Mouse (Mus musculus) hindbrain, embryonic 11.5 days (tissue): ENCODE results near the gene Polg. TPM values are rescaled to one million over a fixed set of nuclear protein-coding genes. Genes with fewer than 3 reads are reported as not detected.

Experiments used
- ATAC-seq: fragments of 200-750 bp; cut with Nextera tagmentation; 2 replicates; pipeline ENCODE4 v1.8.0; 2017; ENCODE audit warnings: mild to moderate bottlenecking, moderate TSS enrichment, moderate library complexity; ENCODE audit not compliant: low FRiP score
- DNase-seq: peaks from one replicate; pipeline ENCODE4 v3.0.0-alpha.2; 2015; ENCODE audit warnings: low spot score
- H3K27ac ChIP-seq: fragments of 300-500 bp; sonication (generic); 2 replicates; pipeline ENCODE4 v1.5.1; 2014; ENCODE audit warnings: mild to moderate bottlenecking, low read depth, low read length
- H3K27me3 ChIP-seq: fragments of 300-500 bp; sonication (generic); 2 replicates; pipeline ENCODE4 v1.6.1; 2014; ENCODE audit warnings: mild to moderate bottlenecking, low read length, moderate library complexity, mixed read lengths; ENCODE audit not compliant: control insufficient read depth, insufficient read depth
- H3K36me3 ChIP-seq: fragments of 300-500 bp; sonication (generic); 2 replicates; pipeline ENCODE4 v1.6.1; 2014; ENCODE audit warnings: mild to moderate bottlenecking, low read length, moderate library complexity, mixed read lengths; ENCODE audit not compliant: control insufficient read depth, insufficient read depth
- H3K4me1 ChIP-seq: fragments of 300-500 bp; sonication (generic); replicated peaks from 2 replicates; pipeline ENCODE4 v1.6.1; 2014; ENCODE audit warnings: low read length, mixed read lengths; ENCODE audit not compliant: control insufficient read depth, insufficient read depth
- H3K4me2 ChIP-seq: fragments of 300-500 bp; sonication (generic); replicated peaks from 2 replicates; pipeline ENCODE4 v1.6.1; 2014; ENCODE audit warnings: mild to moderate bottlenecking, low read depth, low read length
- H3K4me3 ChIP-seq: fragments of 300-500 bp; sonication (generic); 2 replicates; pipeline ENCODE4 v1.5.1; 2014; ENCODE audit warnings: low read depth, low read length
- H3K9ac ChIP-seq: fragments of 300-500 bp; sonication (generic); 2 replicates; pipeline ENCODE4 v1.6.1; 2014; ENCODE audit warnings: low read depth, low read length
- H3K9me3 ChIP-seq: fragments of 300-500 bp; sonication (generic); 2 replicates; pipeline ENCODE4 v1.6.1; 2016; ENCODE audit warnings: low read length; ENCODE audit not compliant: control insufficient read depth
- WGBS: fragments of 180-500 bp; shearing (Covaris S2); extraction: QIAGEN DNeasy Blood & Tissue Kit; methylation state at CpG from one replicate; pipeline ENCODE4 v1.1.7; 2014; 5-methylcytosine and 5-hydroxymethylcytosine counted together
- polyA plus RNA-seq: library from polyadenylated mRNA; unstranded; fragments of >200 nt; fragmentation: Nextera tagmentation; extraction: Ambion mirVana; gene quantifications from 2 replicates; pipeline ENCODE4 v1.2.1, GENCODE M21; 2014

Polg gene
- polyA plus RNA-seq, 1 experiment from 2014 or later, result 22.5 TPM

DNA sequence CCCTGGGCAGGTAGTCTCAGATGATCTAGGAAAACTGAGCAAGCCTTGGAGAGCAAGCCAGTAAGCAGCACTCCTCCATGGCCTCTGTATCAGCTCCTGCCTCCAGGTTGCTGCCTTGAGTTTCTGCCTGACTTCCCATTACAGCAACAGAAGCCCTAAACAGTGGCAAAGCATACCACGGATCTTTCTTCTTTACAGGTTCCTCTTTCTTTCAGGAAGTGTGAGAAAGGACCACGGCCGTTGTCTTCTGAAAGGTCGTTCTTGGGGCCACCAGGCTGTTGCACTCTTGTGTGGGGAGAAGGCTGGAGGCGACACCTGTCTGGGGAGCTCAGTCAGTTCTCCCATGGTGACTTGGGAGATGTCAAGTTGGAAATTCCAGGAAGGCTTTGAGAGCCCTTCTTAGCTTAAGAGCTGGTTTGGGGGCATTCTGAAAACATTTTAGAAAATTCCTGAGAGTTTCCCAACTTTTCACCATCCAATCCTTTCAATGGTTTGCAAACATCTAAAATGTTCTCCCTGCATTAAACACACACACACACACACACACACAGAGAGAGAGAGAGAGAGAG lies 8.8 kb upstream of the Polg start:
- Histone ChIP-seq H3K4me1 (no peaks in the 10 kb centered on the region), H3K4me2 (no peak overlapping the region), H3K36me3 (no peaks in the 10 kb centered on the region), H3K9me3 (no peaks in the 10 kb centered on the region), H3K27me3 (no peaks in the 10 kb centered on the region), H3K27ac (no peak overlapping the region), H3K9ac (no peak overlapping the region), H3K4me3 (no peak overlapping the region)
- no peak for ATAC-seq
- DNase-seq, result no peak
- WGBS, result 71% methylated on average over 5 of the region's 5 CpGs

DNA sequence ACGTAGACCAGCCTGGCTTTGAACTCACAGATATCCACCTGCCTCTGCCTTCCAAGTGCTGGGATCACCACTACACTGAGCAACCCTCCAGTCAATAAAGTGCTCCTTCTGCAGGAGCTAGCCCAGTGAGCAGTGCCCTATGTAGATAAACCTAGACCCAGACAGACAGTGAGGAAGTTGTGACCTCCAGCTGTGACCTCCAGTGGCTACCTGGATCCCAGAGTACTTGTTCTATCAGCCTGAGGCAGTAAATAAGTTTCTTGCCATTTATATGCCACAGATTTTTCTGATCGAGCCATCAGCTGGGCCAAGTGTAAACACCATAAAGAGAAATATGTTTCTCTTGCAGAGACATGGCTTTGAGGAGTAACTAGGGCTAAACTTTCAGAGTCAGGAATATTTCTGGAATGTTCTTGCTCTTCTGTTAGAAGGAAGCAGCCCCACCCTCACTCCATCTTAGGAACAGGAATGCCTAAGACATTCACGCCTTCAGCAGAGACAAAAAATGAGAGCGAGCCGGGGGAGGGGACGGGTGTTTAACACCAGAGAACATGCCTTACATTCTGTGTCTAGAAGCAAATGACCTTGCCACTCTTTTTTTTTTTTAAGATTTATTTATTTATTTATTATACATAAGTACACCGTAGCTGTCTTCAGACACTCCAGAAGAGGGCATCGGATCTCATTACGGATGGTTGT lies 7.5 kb upstream of the Polg start:
- no peaks in the 10 kb centered on the region for H3K4me1 ChIP-seq
- H3K27ac ChIP-seq, result no peak overlapping the region
- no peak overlapping the region for H3K4me2 ChIP-seq
- H3K9ac ChIP-seq, result no peak overlapping the region
- no peak overlapping the region for H3K4me3 ChIP-seq
- H3K27me3 ChIP-seq, result no peaks in the 10 kb centered on the region
- H3K9me3 ChIP-seq, result no peaks in the 10 kb centered on the region
- WGBS, result 96% methylated on average over 9 of the region's 9 CpGs
- DNase-seq (no peak), ATAC-seq (no peak)
- H3K36me3 ChIP-seq, result no peaks in the 10 kb centered on the region

DNA sequence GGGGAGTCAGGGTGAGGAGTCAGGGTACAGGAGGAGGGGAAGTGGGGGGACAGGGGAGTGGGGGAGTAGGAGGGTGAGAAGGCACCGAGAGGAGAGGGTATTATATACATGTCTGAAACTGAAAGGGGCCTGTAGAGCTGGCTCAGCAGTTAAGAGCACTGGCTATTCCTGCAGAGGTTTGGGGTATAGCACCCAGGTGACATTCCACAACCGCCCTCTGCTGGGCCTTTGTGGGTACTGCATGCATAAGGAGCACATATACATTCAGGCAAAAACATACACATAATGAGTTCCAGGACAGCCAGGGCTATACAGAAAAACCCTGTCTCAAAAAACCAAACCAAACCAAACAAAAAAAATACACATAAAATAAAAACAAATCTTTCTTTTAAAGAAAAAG lies 6.6 kb upstream of the Polg start:
- DNase-seq (peak; percentile 39), ATAC-seq (no peak)
- H3K4me1 ChIP-seq, result no peaks in the 10 kb centered on the region; the same call in 1 of the 2 replicates
- H3K4me2 ChIP-seq, result no peak overlapping the region
- no peaks in the 10 kb centered on the region for H3K27me3 ChIP-seq
- H3K27ac ChIP-seq, result no peak overlapping the region
- no peak overlapping the region for H3K9ac ChIP-seq
- no peaks in the 10 kb centered on the region for H3K36me3 ChIP-seq
- 58% methylated on average over 2 of the region's 2 CpGs for WGBS
- H3K4me3 ChIP-seq, result no peak overlapping the region
- H3K9me3 ChIP-seq, result no peaks in the 10 kb centered on the region

- Histone ChIP-seq H3K4me2 (no peak overlapping the region), H3K9me3 (no peaks in the 10 kb centered on the region), H3K4me1 (peaks cover 3% of the 10 kb centered on the region; the same call in 1 of the 2 replicates), H3K27ac (no peak overlapping the region), H3K27me3 (no peaks in the 10 kb centered on the region), H3K36me3 (no peaks in the 10 kb centered on the region), H3K9ac (no peak overlapping the region), H3K4me3 (no peak overlapping the region)
- WGBS, result 66% methylated on average over 7 of the region's 7 CpGs
- ATAC-seq (no peak), DNase-seq (peak; percentile 13)
Measured at GRCm38 (mm10) chr7:79471436-79471835, 5.3 kb upstream of the Polg start.

DNA sequence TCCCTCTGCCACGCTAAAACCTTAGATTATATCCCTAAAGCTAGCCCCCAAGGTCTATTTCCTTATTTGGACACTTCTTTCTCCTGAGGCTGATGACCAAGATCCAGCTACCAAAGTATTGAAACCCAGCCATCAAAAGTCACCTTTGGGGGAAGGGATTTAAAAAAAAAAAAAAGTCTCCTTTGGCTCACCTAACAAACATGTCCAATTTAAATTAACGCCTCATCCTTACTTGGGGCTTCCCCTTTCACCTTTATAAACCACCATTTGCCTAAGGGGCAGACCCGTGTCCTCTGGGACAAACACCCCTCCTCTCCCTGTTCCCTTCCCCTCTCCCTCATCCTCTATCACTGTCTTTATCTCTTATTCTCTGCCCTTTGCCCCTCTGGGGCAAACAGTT lies 4.6 kb upstream of the Polg start:
- no peak overlapping the region for H3K9ac ChIP-seq
- DNase-seq (no peak), ATAC-seq (no peak)
- H3K4me2 ChIP-seq, result no peak overlapping the region
- H3K9me3 ChIP-seq, result no peaks in the 10 kb centered on the region
- WGBS, result 67% methylated on average over 3 of the region's 3 CpGs
- H3K27ac ChIP-seq, result no peak overlapping the region
- no peak overlapping the region for H3K4me3 ChIP-seq
- no peaks in the 10 kb centered on the region for H3K27me3 ChIP-seq
- H3K4me1 ChIP-seq, result peaks cover 3% of the 10 kb centered on the region; the same call in 1 of the 2 replicates
- no peaks in the 10 kb centered on the region for H3K36me3 ChIP-seq

GRCm38 (mm10) chr7:79469766-79470165 lies 3.6 kb upstream of the Polg start:
- Histone ChIP-seq H3K9ac (no peak overlapping the region), H3K9me3 (no peaks in the 10 kb centered on the region), H3K36me3 (no peaks in the 10 kb centered on the region), H3K4me2 (no peak overlapping the region), H3K27ac (no peak overlapping the region), H3K27me3 (no peaks in the 10 kb centered on the region), H3K4me1 (peaks cover 6% of the 10 kb centered on the region), H3K4me3 (no peak overlapping the region)
- no peak for DNase-seq
- 70% methylated on average over 5 of the region's 5 CpGs for WGBS
- ATAC-seq, result no peak

- Histone ChIP-seq H3K9me3 (no peaks in the 10 kb centered on the region), H3K4me2 (no peak overlapping the region), H3K4me1 (peaks cover 11% of the 10 kb centered on the region), H3K36me3 (no peaks in the 10 kb centered on the region), H3K27ac (no peak overlapping the region), H3K27me3 (no peaks in the 10 kb centered on the region), H3K4me3 (no peak overlapping the region), H3K9ac (no peak overlapping the region)
- 54% methylated on average over 8 of the region's 8 CpGs for WGBS
- ATAC-seq (no peak), DNase-seq (no peak)
Measured at GRCm38 (mm10) chr7:79468994-79469393, 2.8 kb upstream of the Polg start.

DNA sequence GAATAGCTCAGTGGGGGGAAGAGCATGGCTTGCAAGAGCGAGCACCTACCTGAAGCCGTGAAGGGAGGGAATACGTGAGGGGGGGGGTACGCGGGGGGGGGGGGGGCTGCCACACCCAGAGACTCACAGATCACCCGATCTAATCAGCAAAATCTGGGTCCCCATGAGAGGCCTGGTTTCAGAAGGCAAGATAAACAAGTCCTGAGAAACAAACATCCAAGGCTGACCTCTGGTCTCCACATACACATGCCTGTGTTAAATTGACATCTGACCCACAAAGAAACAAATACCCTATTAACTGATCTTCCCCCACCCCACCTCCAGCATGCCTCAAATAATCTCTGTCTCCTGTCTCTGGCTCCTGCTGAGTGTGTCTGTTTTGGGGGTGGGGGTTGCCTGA lies 1.8 kb upstream of the Polg start:
- Histone ChIP-seq H3K4me2 (peak overlapping the region; percentile 22), H3K9ac (no peak overlapping the region), H3K27ac (no peak overlapping the region), H3K4me3 (no peak overlapping the region; the same call in 1 of the 2 replicates), H3K27me3 (no peaks in the 10 kb centered on the region), H3K4me1 (peaks cover 11% of the 10 kb centered on the region), H3K9me3 (no peaks in the 10 kb centered on the region), H3K36me3 (no peaks in the 10 kb centered on the region)
- DNase-seq (no peak), ATAC-seq (no peak)
- whole genome bisulfite sequencing, result 14% methylated on average over 3 of the region's 6 CpGs

- Histone ChIP-seq H3K27me3 (no peaks in the 10 kb centered on the region), H3K4me1 (peaks cover 11% of the 10 kb centered on the region), H3K4me3 (peak overlapping the region; percentile 90), H3K9ac (peak overlapping the region; percentile 84), H3K27ac (peak overlapping the region; percentile 74), H3K9me3 (no peaks in the 10 kb centered on the region), H3K36me3 (no peaks in the 10 kb centered on the region), H3K4me2 (peak overlapping the region; percentile 81)
- ATAC-seq (peak; percentile 62), DNase-seq (peak; percentile 64)
- under 1% methylated on average over 43 of the region's 47 CpGs for WGBS
Measured at GRCm38 (mm10) chr7:79465461-79466044, 609 bp downstream of the Polg start.
